Mouse (Mus musculus): ENCODE results near the gene Rnf141. TPM values are rescaled to one million over a fixed set of nuclear protein-coding genes. Genes with fewer than 3 reads are reported as not detected.
A peak's percentile ranks its signal among the peaks of the same experiment; 100 is the strongest.

Gene Rnf141
- total and polyA plus RNA-seq, 2 experiments from 2014 or later, result 28.5 to 133 TPM

DNA sequence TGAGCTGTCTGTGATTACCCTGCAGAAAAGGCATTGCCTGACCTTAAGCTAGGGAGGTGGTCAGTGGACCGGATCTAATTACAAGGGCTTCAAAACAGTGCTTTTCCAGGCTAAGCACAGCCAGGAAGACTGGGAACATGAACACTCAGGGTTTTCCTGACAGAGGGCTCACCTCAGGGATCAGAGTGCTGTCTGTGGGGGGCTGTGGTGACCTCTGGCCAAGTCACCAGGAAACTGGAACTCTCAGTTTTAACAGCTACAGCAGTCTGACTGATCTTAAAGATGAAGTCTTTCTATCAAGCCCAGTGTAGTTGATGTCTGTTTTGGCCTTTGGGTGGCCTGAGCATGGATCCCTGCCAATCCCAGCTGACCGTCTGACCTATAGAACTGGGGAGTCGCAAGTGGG, 58.5 kb downstream of the Rnf141 start:
- Histone ChIP-seq H3K27me3 (ENCODE audit: insufficient read depth, low read length) (no peaks in the 10 kb centered on the region), H3K9ac (replicated peaks; ENCODE audit: low read length, poor library complexity, severe bottlenecking) (no peak overlapping the region), H3K4me2 (ENCODE audit: low read depth, low read length, poor library complexity, severe bottlenecking) (no peak overlapping the region), H3K9me3 (ENCODE audit: low read length) (no peaks in the 10 kb centered on the region), H3K36me3 (ENCODE audit: insufficient read depth, low read length) (no peaks in the 10 kb centered on the region; the same call in 1 of the 2 replicates), H3K4me1 (ENCODE audit: insufficient read depth, low read length) (no peaks in the 10 kb centered on the region), H3K27ac (ENCODE audit: low read depth, low read length) (no peak overlapping the region), H3K4me3 (ENCODE audit: low read depth, low read length) (no peak overlapping the region)
- DNase-seq (ENCODE audit: low spot score) (no peak), ATAC-seq (ENCODE audit: low FRiP score) (no peak)
- 68% methylated on average over 3 of the region's 3 CpGs for WGBS
- no peak for TF ChIP-seq CTCF (IDR thresholded peaks at IDR 0.05)

DNA sequence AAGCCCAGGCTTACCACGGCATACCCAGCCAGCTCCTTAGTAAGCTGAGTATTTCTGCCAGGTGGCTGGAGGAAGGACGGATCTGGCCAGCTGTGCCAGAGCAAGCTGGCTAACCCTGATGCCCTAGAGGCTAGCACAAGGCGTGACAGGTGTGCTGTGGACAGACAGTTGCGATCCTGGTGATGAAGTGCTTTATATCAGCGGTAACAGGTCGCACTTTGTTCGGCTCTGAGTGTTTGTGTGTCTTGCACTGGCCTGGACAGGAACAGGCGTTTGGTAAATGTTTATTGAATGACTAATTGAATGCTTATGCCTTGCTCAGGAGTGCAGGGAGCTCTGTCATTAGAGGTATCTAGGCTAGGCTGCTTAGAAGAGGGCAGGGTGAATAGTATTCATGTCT, 59.3 kb downstream of the Rnf141 start:
- H3K27me3 ChIP-seq (ENCODE audit: insufficient read depth, low read length), result no peaks in the 10 kb centered on the region
- H3K9me3 ChIP-seq (ENCODE audit: low read length), result no peaks in the 10 kb centered on the region
- TF ChIP-seq CTCF (IDR thresholded peaks at IDR 0.05), result no peak
- no peaks in the 10 kb centered on the region for H3K4me1 ChIP-seq (ENCODE audit: insufficient read depth, low read length)
- no peak overlapping the region for H3K27ac ChIP-seq (ENCODE audit: low read depth, low read length)
- DNase-seq (ENCODE audit: low spot score) (no peak), ATAC-seq (ENCODE audit: low FRiP score) (no peak)
- no peak overlapping the region for H3K4me3 ChIP-seq (ENCODE audit: low read depth, low read length)
- no peak overlapping the region for H3K4me2 ChIP-seq (ENCODE audit: low read depth, low read length, poor library complexity, severe bottlenecking)
- H3K36me3 ChIP-seq (ENCODE audit: insufficient read depth, low read length), result peaks cover 2% of the 10 kb centered on the region; the same call in 1 of the 2 replicates
- no peak overlapping the region for H3K9ac ChIP-seq (replicated peaks; ENCODE audit: low read length, poor library complexity, severe bottlenecking)
- 83% methylated on average over 8 of the region's 8 CpGs for WGBS

DNA sequence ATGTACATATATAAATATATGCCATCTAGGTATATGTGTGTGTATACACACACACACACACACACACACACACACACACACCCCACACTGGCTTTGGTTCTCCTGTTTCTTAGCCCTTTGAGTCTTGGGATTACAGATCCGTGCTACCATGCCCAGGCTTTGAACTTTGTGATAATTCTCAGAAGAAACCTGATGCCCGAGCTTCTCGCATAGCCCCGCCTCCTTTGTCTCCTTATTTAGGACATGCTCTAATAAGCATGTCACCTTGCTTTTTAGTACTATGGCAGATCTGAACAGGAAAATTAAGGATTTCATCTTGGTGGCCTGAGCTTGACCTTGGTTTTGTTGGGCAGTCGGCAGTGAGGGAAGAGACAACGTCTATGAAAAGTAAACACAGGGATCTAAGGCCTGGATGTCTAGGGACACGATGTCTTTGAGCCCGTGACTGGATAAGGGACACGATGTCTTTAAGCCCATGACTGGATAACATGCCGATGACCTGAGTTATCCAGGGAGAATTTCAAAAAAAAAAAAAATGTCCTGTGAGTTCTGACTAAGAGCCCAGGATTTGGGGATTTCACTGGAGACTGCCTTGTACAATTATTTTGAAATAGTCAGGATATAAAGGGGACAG, 61.3 kb downstream of the Rnf141 start:
- DNase-seq (ENCODE audit: low spot score) (no peak), ATAC-seq (ENCODE audit: low FRiP score) (no peak)
- Histone ChIP-seq H3K9me3 (ENCODE audit: low read length) (no peaks in the 10 kb centered on the region), H3K4me3 (ENCODE audit: low read depth, low read length) (no peak overlapping the region), H3K4me1 (ENCODE audit: insufficient read depth, low read length) (no peaks in the 10 kb centered on the region), H3K4me2 (ENCODE audit: low read depth, low read length, poor library complexity, severe bottlenecking) (no peak overlapping the region), H3K27me3 (ENCODE audit: insufficient read depth, low read length) (no peaks in the 10 kb centered on the region), H3K36me3 (ENCODE audit: insufficient read depth, low read length) (0 out of 2 replicates have a peak, but pooled peaks cover 2% of the 10 kb centered on the region), H3K27ac (ENCODE audit: low read depth, low read length) (no peak overlapping the region), H3K9ac (replicated peaks; ENCODE audit: low read length, poor library complexity, severe bottlenecking) (no peak overlapping the region)
- TF ChIP-seq CTCF (IDR thresholded peaks at IDR 0.05), result no peak
- WGBS, result 38% methylated on average over 10 of the region's 10 CpGs

DNA sequence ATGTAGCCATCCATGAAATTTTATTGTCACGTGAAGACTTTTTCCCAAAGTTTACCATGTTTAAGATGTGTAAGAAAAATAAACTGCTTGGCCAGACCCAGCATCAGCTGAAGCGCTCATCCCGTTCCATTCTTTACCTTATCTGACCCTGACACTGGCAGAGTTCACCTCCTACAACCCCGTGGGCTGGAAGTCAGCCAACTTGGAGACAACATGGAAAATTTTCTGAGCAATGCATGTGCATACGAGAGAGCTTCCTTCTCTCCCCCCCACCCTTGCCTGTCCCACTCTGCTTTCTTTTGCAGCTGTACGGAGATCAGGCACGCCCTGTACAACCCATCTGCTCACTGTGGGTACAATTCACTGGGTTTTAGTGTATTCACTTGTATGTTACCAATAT, 62.1 kb downstream of the Rnf141 start:
- Histone ChIP-seq H3K27ac (ENCODE audit: low read depth, low read length) (no peak overlapping the region), H3K4me2 (ENCODE audit: low read depth, low read length, poor library complexity, severe bottlenecking) (no peak overlapping the region), H3K27me3 (ENCODE audit: insufficient read depth, low read length) (no peaks in the 10 kb centered on the region), H3K9ac (replicated peaks; ENCODE audit: low read length, poor library complexity, severe bottlenecking) (no peak overlapping the region), H3K36me3 (ENCODE audit: insufficient read depth, low read length) (0 out of 2 replicates have a peak, but pooled peaks cover 2% of the 10 kb centered on the region), H3K4me3 (ENCODE audit: low read depth, low read length) (no peak overlapping the region), H3K4me1 (ENCODE audit: insufficient read depth, low read length) (0 out of 2 replicates have a peak, but pooled peaks cover 2% of the 10 kb centered on the region), H3K9me3 (ENCODE audit: low read length) (no peaks in the 10 kb centered on the region)
- WGBS, result 73% methylated on average over 7 of the region's 7 CpGs
- ATAC-seq (ENCODE audit: low FRiP score) (no peak), DNase-seq (ENCODE audit: low spot score) (no peak)
- TF ChIP-seq CTCF (IDR thresholded peaks at IDR 0.05), result no peak

DNA sequence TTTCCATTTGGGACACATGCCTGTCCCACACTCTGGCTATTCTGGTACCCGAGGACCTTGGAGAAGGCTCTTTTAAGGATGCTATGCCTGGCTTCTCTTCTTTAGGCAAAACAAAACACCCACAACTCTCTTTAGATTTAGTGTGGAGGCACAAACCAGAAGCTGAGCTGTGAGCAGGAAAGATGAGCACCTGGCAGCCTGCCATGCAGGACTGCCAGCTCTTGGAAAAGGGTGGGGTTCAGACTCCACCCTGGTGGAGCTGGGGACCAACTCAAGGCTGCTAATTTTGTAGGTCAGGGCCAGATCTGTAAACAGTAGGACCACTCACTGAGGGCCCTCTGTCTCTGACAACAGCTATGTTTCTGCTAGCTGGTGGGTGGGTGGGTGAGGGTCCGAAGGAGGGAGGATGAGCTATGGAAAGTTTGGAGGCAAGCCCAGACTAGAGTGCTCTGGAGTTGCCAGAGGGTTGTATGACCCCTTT, 63.0 kb downstream of the Rnf141 start:
- TF ChIP-seq CTCF (IDR thresholded peaks at IDR 0.05), result no peak
- Histone ChIP-seq H3K4me3 (ENCODE audit: low read depth, low read length) (no peak overlapping the region), H3K36me3 (ENCODE audit: insufficient read depth, low read length) (0 out of 2 replicates have a peak, but pooled peaks cover 2% of the 10 kb centered on the region), H3K27me3 (ENCODE audit: insufficient read depth, low read length) (no peaks in the 10 kb centered on the region), H3K4me1 (ENCODE audit: insufficient read depth, low read length) (0 out of 2 replicates have a peak, but pooled peaks cover 2% of the 10 kb centered on the region), H3K9me3 (ENCODE audit: low read length) (no peaks in the 10 kb centered on the region), H3K9ac (replicated peaks; ENCODE audit: low read length, poor library complexity, severe bottlenecking) (no peak overlapping the region), H3K4me2 (ENCODE audit: low read depth, low read length, poor library complexity, severe bottlenecking) (no peak overlapping the region), H3K27ac (ENCODE audit: low read depth, low read length) (no peak overlapping the region)
- ATAC-seq (ENCODE audit: low FRiP score), result no peak
- WGBS, result 65% methylated on average over 2 of the region's 2 CpGs
- peak; percentile 58 for DNase-seq (ENCODE audit: low spot score)

DNA sequence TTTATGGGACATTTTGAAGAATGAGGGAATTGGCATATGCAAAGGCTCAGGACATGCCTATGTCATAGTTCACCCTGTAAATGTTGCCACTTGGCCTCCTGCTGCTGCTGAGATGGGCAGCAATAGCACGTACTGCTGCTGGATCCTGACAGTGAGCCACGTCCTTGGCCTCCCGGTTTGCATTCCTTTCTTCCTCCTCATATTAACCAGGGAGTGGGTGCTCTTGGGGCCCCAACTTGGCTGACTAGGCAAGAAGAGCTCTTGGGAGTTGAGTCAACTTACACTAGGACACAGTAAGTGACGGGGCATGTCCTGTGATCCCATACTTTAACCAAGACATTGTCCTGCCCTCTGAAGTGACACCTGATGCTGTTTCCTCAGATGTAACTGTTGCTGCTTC, 63.7 kb downstream of the Rnf141 start:
- Histone ChIP-seq H3K4me1 (ENCODE audit: insufficient read depth, low read length) (0 out of 2 replicates have a peak, but pooled peaks cover 2% of the 10 kb centered on the region), H3K4me3 (ENCODE audit: low read depth, low read length) (no peak overlapping the region), H3K9me3 (ENCODE audit: low read length) (no peaks in the 10 kb centered on the region), H3K9ac (replicated peaks; ENCODE audit: low read length, poor library complexity, severe bottlenecking) (no peak overlapping the region), H3K36me3 (ENCODE audit: insufficient read depth, low read length) (0 out of 2 replicates have a peak, but pooled peaks cover 2% of the 10 kb centered on the region), H3K27ac (ENCODE audit: low read depth, low read length) (peak overlapping the region; percentile 43; the same call in 1 of the 2 replicates), H3K4me2 (ENCODE audit: low read depth, low read length, poor library complexity, severe bottlenecking) (no peak overlapping the region), H3K27me3 (ENCODE audit: insufficient read depth, low read length) (no peaks in the 10 kb centered on the region)
- no peak for DNase-seq (ENCODE audit: low spot score)
- 91% methylated on average over 4 of the region's 4 CpGs for WGBS
- ATAC-seq (ENCODE audit: low FRiP score), result no peak
- no peak for TF ChIP-seq CTCF (IDR thresholded peaks at IDR 0.05)

Data from midbrain, postnatal 0 days (tissue).